Mouse (Mus musculus): ENCODE measurements at regions not wholly inside any gene's neighbourhood (a gene's known extent, or its start where the extent isn't known, plus 50 kb on each side); places are given as distances from the start of the nearest gene placed in this dataset.

- Histone ChIP-seq H3K4me3 (no peak overlapping the region), H3K9ac (no peak overlapping the region), H3K36me3 (no peaks in the 10 kb centered on the region), H3K27ac (no peak overlapping the region), H3K4me2 (no peak overlapping the region), H3K4me1 (replicated peaks) (no peaks in the 10 kb centered on the region), H3K9me3 (replicated peaks) (no peaks in the 10 kb centered on the region), H3K27me3 (peaks cover 5% of the 10 kb centered on the region; the same call in 1 of the 2 replicates)
- WGBS: 59% methylated on average over 10 of the region's 10 CpGs
- no peak for ATAC-seq (replicated peaks; ENCODE audit: insufficient number of reproducible peaks, insufficient read depth, low FRiP score, low read depth)
These were observed 239.0 kb downstream of the Mtx2 start for GRCm38 (mm10) chr2:75064406-75065115.

DNA sequence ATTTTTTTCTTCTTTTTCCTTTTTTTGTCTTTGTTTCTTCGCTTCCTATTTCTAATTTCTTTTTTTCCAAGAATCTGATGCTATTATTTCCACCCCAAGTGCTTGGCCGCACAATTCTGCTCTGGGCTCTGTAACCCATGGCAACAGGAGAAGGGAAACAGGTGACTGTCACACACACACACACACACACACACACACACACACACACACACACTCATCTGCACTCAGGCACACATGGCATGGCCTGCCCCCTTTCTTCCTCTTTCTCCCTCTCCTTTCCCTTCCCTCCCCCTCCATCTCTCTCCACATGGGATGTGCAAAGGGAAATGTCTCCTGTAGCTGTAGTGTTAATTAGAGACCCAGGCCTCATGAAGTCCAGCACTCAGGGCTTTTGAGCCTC, 239.7 kb downstream of the Mtx2 start:
- no peak for ATAC-seq (replicated peaks; ENCODE audit: insufficient number of reproducible peaks, insufficient read depth, low FRiP score, low read depth)
- no peaks in the 10 kb centered on the region for H3K36me3 ChIP-seq
- no peaks in the 10 kb centered on the region for H3K27me3 ChIP-seq
- 72% methylated on average over 2 of the region's 2 CpGs for WGBS
- H3K9ac ChIP-seq: no peak overlapping the region
- H3K4me2 ChIP-seq: no peak overlapping the region
- H3K9me3 ChIP-seq (replicated peaks): no peaks in the 10 kb centered on the region
- no peak overlapping the region for H3K27ac ChIP-seq
- H3K4me1 ChIP-seq (replicated peaks): no peaks in the 10 kb centered on the region
- H3K4me3 ChIP-seq: no peak overlapping the region

GRCm38 (mm10) chr2:75069321-75069720, 243.7 kb downstream of the Mtx2 start:
- H3K27ac ChIP-seq: no peak overlapping the region

DNA sequence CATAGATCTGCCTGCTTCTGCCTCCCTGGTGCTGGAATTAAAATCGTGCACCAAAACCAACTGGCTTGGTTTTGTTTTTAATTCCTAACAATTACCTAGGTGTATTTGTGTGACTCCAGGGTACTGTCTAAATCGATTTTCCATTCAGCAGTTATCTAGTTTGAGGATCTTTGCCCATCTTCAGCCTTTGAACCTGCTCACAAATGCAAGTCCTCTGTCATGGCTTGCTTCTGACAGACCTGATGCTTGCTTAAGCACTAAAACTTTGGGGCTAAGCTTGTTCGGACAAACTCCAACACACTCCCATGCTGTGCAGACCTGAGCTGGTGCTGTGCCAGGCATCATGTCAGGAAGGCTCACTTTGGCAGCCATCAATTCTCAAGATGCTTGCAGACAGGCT, 246.4 kb downstream of the Mtx2 start:
- no peak overlapping the region for H3K4me2 ChIP-seq

More at GRCm38 (mm10) chr2:75069321-75069720, 243.7 kb downstream of the Mtx2 start:
- 70% methylated on average over 2 of the region's 2 CpGs for WGBS
- Histone ChIP-seq H3K9ac (no peak overlapping the region), H3K4me3 (no peak overlapping the region), H3K4me1 (replicated peaks) (no peaks in the 10 kb centered on the region), H3K9me3 (replicated peaks) (no peaks in the 10 kb centered on the region), H3K27me3 (no peaks in the 10 kb centered on the region), H3K4me2 (no peak overlapping the region), H3K36me3 (no peaks in the 10 kb centered on the region)
- no peak for ATAC-seq (replicated peaks; ENCODE audit: insufficient number of reproducible peaks, insufficient read depth, low FRiP score, low read depth)

DNA sequence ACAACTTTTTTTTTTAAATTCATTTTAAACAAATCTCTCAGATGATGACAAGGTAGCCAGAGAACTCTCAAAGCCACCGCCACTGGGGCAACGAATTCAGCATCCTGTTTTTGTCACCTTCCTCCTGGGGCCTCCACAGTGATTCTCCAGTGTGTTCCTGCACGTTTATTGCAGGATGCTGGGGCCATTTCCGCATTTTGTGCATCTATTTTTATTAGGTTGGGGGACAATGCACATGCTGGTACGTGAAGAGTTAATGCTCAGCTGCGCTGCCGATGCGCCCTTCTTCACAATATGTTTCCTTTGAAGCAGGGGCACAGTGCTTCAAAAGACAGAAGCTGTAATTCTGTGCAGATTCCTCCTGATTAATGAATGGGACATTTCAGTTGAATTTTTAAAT, 246.9 kb downstream of the Mtx2 start:
- Histone ChIP-seq H3K4me1 (replicated peaks) (no peaks in the 10 kb centered on the region), H3K9ac (no peak overlapping the region), H3K27me3 (no peaks in the 10 kb centered on the region), H3K27ac (peak overlapping the region; percentile 14; the same call in 1 of the 2 replicates), H3K9me3 (replicated peaks) (no peaks in the 10 kb centered on the region), H3K4me3 (no peak overlapping the region), H3K4me2 (no peak overlapping the region), H3K36me3 (no peaks in the 10 kb centered on the region)
- no peak for ATAC-seq (replicated peaks; ENCODE audit: insufficient number of reproducible peaks, insufficient read depth, low FRiP score, low read depth)
- WGBS: 58% methylated on average over 8 of the region's 8 CpGs

More for the DNA sequence above, 246.4 kb downstream of the Mtx2 start:
- no peak for ATAC-seq (replicated peaks; ENCODE audit: insufficient number of reproducible peaks, insufficient read depth, low FRiP score, low read depth)
- Histone ChIP-seq H3K4me3 (no peak overlapping the region), H3K9me3 (replicated peaks) (no peaks in the 10 kb centered on the region), H3K9ac (no peak overlapping the region), H3K27me3 (no peaks in the 10 kb centered on the region), H3K36me3 (no peaks in the 10 kb centered on the region), H3K27ac (peak overlapping the region; percentile 14; the same call in 1 of the 2 replicates), H3K4me1 (replicated peaks) (no peaks in the 10 kb centered on the region)
- 60% methylated on average over 3 of the region's 3 CpGs for WGBS

DNA sequence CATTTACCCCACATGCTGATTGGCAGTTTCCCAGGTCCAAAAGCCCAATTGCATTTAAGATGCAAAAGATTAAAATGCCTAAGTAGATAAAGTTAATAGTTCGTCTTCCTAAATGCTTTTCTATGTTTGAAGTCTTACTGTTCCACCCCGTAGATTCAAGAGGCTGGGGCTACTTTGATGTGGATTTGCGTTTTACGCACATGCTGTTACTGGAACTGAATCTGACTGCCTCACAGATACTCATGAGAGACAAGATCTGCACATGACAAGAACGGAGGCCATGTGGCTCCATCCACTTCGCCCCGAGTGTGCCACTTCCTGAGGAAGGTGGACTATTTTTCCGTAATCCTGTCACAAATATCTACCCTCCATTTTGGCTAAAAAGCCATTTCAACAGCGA, 247.6 kb downstream of the Mtx2 start:
- no peaks in the 10 kb centered on the region for H3K27me3 ChIP-seq
- no peaks in the 10 kb centered on the region for H3K9me3 ChIP-seq (replicated peaks)
- H3K4me1 ChIP-seq (replicated peaks): no peaks in the 10 kb centered on the region
- H3K4me2 ChIP-seq: no peak overlapping the region
- no peak overlapping the region for H3K27ac ChIP-seq
- 65% methylated on average over 9 of the region's 9 CpGs for WGBS
- ATAC-seq (replicated peaks; ENCODE audit: insufficient number of reproducible peaks, insufficient read depth, low FRiP score, low read depth): no peak
- H3K36me3 ChIP-seq: no peaks in the 10 kb centered on the region
- H3K4me3 ChIP-seq: no peak overlapping the region
- no peak overlapping the region for H3K9ac ChIP-seq

GRCm38 (mm10) chr2:75087164-75087563, 261.6 kb downstream of the Mtx2 start:
- Histone ChIP-seq H3K36me3 (no peaks in the 10 kb centered on the region), H3K9me3 (replicated peaks) (no peaks in the 10 kb centered on the region), H3K4me2 (peak overlapping the region; percentile 50), H3K27ac (no peak overlapping the region), H3K4me1 (replicated peaks) (peaks cover 3% of the 10 kb centered on the region), H3K27me3 (0 out of 2 replicates have a peak, but pooled peaks cover 7% of the 10 kb centered on the region), H3K9ac (no peak overlapping the region), H3K4me3 (peak overlapping the region; percentile 18)
- ATAC-seq (replicated peaks; ENCODE audit: insufficient number of reproducible peaks, insufficient read depth, low FRiP score, low read depth): no peak
- WGBS: 34% methylated on average over 12 of the region's 12 CpGs

GRCm38 (mm10) chr2:75089186-75089585, 263.6 kb downstream of the Mtx2 start:
- H3K4me2 ChIP-seq: no peak overlapping the region
- no peak overlapping the region for H3K9ac ChIP-seq
- whole genome bisulfite sequencing: 53% methylated on average over 8 of the region's 8 CpGs
- H3K4me1 ChIP-seq (replicated peaks): peaks cover 3% of the 10 kb centered on the region
- H3K27ac ChIP-seq: no peak overlapping the region
- no peak overlapping the region for H3K4me3 ChIP-seq
- H3K27me3 ChIP-seq: 0 out of 2 replicates have a peak, but pooled peaks cover 7% of the 10 kb centered on the region
- no peaks in the 10 kb centered on the region for H3K36me3 ChIP-seq
- H3K9me3 ChIP-seq (replicated peaks): no peaks in the 10 kb centered on the region
- no peak for ATAC-seq (replicated peaks; ENCODE audit: insufficient number of reproducible peaks, insufficient read depth, low FRiP score, low read depth)

- ATAC-seq (replicated peaks; ENCODE audit: insufficient number of reproducible peaks, insufficient read depth, low FRiP score, low read depth): no peak
- Histone ChIP-seq H3K36me3 (no peaks in the 10 kb centered on the region), H3K9ac (no peak overlapping the region), H3K4me2 (no peak overlapping the region), H3K27ac (no peak overlapping the region), H3K4me3 (no peak overlapping the region), H3K27me3 (0 out of 2 replicates have a peak, but pooled peaks cover 7% of the 10 kb centered on the region), H3K4me1 (replicated peaks) (peaks cover 3% of the 10 kb centered on the region), H3K9me3 (replicated peaks) (no peaks in the 10 kb centered on the region)
- 29% methylated on average over 6 of the region's 6 CpGs for WGBS
These were observed 264.0 kb downstream of the Mtx2 start for GRCm38 (mm10) chr2:75089616-75090015.

DNA sequence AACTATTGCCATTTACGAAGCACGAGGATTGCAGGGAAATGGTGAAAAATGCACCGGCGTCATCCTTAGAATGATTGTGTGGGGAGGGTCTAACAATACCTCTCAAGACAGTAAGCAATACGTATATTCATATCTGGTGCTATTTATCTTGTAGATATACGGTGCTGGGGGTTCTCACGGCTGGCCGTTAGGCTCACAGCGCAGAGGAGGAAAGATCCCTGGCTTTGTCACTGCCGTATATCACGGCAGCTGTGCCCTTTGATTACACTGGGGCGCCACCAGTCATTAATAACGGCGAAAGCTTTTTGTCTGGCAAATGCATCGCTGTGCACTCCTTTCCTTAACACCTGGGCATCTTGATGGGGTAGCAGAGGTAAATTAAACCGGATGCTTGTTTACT, 264.8 kb downstream of the Mtx2 start:
- H3K9me3 ChIP-seq (replicated peaks): no peaks in the 10 kb centered on the region
- 0 out of 2 replicates have a peak, but pooled peaks cover 7% of the 10 kb centered on the region for H3K27me3 ChIP-seq
- no peak overlapping the region for H3K9ac ChIP-seq
- no peak overlapping the region for H3K4me2 ChIP-seq
- H3K4me1 ChIP-seq (replicated peaks): peaks cover 3% of the 10 kb centered on the region
- ATAC-seq (replicated peaks; ENCODE audit: insufficient number of reproducible peaks, insufficient read depth, low FRiP score, low read depth): no peak
- WGBS: 64% methylated on average over 16 of the region's 16 CpGs
- H3K27ac ChIP-seq: no peak overlapping the region
- no peaks in the 10 kb centered on the region for H3K36me3 ChIP-seq
- H3K4me3 ChIP-seq: no peak overlapping the region

GRCm38 (mm10) chr2:75101501-75101900, 275.9 kb downstream of the Mtx2 start:
- Histone ChIP-seq H3K9me3 (replicated peaks) (no peaks in the 10 kb centered on the region), H3K27me3 (no peaks in the 10 kb centered on the region), H3K27ac (no peak overlapping the region), H3K4me3 (no peak overlapping the region), H3K36me3 (no peaks in the 10 kb centered on the region), H3K4me1 (replicated peaks) (no peaks in the 10 kb centered on the region), H3K4me2 (no peak overlapping the region), H3K9ac (no peak overlapping the region)
- no peak for ATAC-seq (replicated peaks; ENCODE audit: insufficient number of reproducible peaks, insufficient read depth, low FRiP score, low read depth)
- WGBS: 43% methylated on average over 11 of the region's 11 CpGs

DNA sequence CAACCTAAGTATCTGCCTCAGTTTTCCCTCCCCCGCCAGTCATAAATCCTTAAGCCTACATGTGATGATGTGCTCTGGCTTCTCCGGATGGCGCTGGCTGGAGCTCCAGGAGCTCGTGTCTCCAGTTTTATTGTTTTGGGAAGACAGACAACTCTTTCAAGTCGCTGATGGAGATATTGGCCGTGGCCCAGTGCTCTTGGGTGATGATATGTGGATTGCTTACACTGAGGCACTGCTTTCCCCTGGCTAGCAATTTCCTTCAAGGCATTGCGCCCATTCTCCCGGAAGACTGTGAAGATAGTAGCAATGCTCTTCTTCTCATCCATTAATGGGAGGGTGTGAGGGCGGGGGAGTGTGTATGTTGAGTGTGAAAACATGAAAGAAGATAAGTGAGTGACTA, 287.1 kb downstream of the Mtx2 start:
- 71% methylated on average over 9 of the region's 9 CpGs for WGBS
- H3K4me1 ChIP-seq (replicated peaks): 0 out of 2 replicates have a peak, but pooled peaks cover 2% of the 10 kb centered on the region
- H3K9ac ChIP-seq: no peak overlapping the region
- no peaks in the 10 kb centered on the region for H3K9me3 ChIP-seq (replicated peaks)
- no peaks in the 10 kb centered on the region for H3K27me3 ChIP-seq
- no peaks in the 10 kb centered on the region for H3K36me3 ChIP-seq
- no peak; the same call in 1 of the 2 replicates for ATAC-seq (replicated peaks; ENCODE audit: insufficient number of reproducible peaks, insufficient read depth, low FRiP score, low read depth)
- H3K4me2 ChIP-seq: no peak overlapping the region
- H3K4me3 ChIP-seq: no peak overlapping the region
- H3K27ac ChIP-seq: no peak overlapping the region
